Mouse (Mus musculus) E14TG2a.4 (cell line): ENCODE results near the gene Kirrel2.

Experiments used
- CTCF ChIP-seq: conservative IDR thresholded peaks from 2 replicates; pipeline ENCODE4 v1.5.1; 2014; ENCODE audit warnings: low read length
- POU5F1 ChIP-seq: IDR thresholded peaks from 2 replicates; pipeline ENCODE4 v1.6.1; 2014; ENCODE audit warnings: low read length, borderline replicate concordance

- TF ChIP-seq CTCF (no peak), POU5F1 (no peak)
Observed at GRCm38 (mm10) chr7:30436879-30437278, 20.6 kb downstream of the Kirrel2 start.
